Mouse (Mus musculus): ENCODE data around the gene Commd1. TPM values are rescaled to one million over a fixed set of nuclear protein-coding genes. Genes with fewer than 3 reads are reported as not detected.
A peak's percentile ranks its signal among the peaks of the same experiment; 100 is the strongest.

The Commd1 gene
- polyA plus RNA-seq, 1 experiment from 2014 or later, result 217 TPM

DNA sequence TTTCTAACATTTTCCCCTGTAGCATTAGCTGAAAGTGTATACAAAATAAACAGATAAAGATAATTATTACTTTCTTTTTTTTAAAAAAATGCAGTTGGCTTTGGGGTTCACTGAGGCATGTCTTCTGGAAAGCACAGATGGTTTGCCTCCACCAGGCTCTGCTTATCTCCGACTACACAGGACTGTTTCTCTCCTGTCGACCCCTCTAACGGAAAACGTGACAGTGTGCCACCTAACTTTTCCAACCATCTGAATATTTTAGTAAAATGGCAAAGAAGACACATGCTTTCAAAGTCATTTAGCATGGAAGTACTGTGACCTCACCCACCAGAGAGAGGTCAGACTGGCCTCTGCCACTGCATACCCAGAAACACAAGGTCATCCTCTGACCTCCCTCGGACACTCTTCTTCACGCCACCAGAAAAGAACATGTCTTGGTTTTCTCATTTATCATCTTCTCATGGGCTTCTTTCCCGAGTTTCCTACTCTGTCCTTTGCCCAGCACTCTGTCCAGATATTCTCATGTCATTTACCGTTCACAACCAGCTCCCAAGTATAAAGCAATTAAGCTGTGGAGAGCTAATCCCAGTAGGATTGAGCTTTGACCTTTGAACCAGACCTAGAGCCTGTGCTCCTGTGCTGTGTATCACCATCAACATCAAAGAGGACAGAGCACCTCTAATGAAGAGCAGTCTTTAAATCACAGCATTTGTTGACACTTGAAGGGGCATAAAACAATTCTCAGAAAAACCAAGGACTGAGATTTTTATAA, 135.0 kb downstream of the Commd1 start:
- no peak for TF ChIP-seq CTCF (IDR thresholded peaks at IDR 0.05)
- no peak for TF ChIP-seq EP300 (IDR thresholded peaks at IDR 0.05)
- H3K9ac ChIP-seq (replicated peaks; ENCODE audit: low read depth), result no peak overlapping the region
- H3K36me3 ChIP-seq (ENCODE audit: insufficient read depth, low read length), result no peaks in the 10 kb centered on the region
- peaks cover 70% of the 10 kb centered on the region for H3K4me1 ChIP-seq (ENCODE audit: insufficient read depth, low read depth, low read length)
- no peaks in the 10 kb centered on the region for H3K9me3 ChIP-seq (ENCODE audit: low read length)
- WGBS, result 52% methylated on average over 8 of the region's 8 CpGs
- no peak for ATAC-seq
- DNase-seq (ENCODE audit: low spot score), result no peak
- no peak overlapping the region for H3K4me2 ChIP-seq (replicated peaks; ENCODE audit: low read depth, low read length)
- no peaks in the 10 kb centered on the region for H3K27me3 ChIP-seq (replicated peaks; ENCODE audit: insufficient read depth, low read length)
- peak overlapping the region; percentile 47; the same call in 1 of the 2 replicates for H3K27ac ChIP-seq (ENCODE audit: low read length)
- no peak overlapping the region for H3K4me3 ChIP-seq (ENCODE audit: low read depth, low read length)

Other genes with a start within 250 kb of the Commd1 start
- 20.4 and 22.3 TPM in 2 replicates for gene B3gnt2, start 121.4 kb downstream of the Commd1 start, polyA plus RNA-seq (2015; fragmentation: Nextera tagmentation; extraction: Ambion mirVana)
- 3.8 and 4.5 TPM in 2 replicates for gene Zrsr1, start 10.4 kb downstream of the Commd1 start, polyA plus RNA-seq (2015; fragmentation: Nextera tagmentation; extraction: Ambion mirVana)
- 26.1 and 26.6 TPM in 2 replicates for gene Gm28048, start 292 bp downstream of the Commd1 start, polyA plus RNA-seq (2015; fragmentation: Nextera tagmentation; extraction: Ambion mirVana)
- gene Cct4, start 8.1 kb upstream of the Commd1 start, polyA plus RNA-seq (2015; fragmentation: Nextera tagmentation; extraction: Ambion mirVana), result 140 and 149 TPM in 2 replicates
- 21.2 and 27.9 TPM in 2 replicates for gene Fam161a, start 25.1 kb upstream of the Commd1 start, polyA plus RNA-seq (2015; fragmentation: Nextera tagmentation; extraction: Ambion mirVana)

Data from lung, postnatal 0 days (tissue).